Mouse (Mus musculus): ENCODE data around the gene Lhpp. TPM values are rescaled to one million over a fixed set of nuclear protein-coding genes. Genes with fewer than 3 reads are reported as not detected.

The Lhpp gene
- polyA plus RNA-seq, 1 experiment from 2014 or later, result 16.8 TPM

DNA sequence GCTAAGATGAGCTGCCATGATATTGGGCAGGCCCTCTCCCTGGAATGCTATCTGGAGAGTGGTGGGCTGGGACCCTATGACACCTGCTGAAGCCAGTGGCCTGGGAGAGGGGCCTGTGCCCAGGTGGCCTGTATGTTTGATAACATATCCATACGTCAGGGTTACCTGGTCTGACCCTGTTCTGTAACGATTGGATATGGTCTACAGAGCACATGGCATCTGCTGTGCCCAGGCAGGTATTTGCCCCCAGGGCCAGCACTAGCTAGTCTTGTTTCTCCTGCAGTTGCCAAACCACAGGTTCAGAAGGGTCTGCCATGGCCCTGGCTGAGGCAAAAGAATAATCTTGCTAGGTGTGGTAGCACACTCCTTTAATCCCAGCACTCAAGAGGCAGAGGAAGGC lies 83.1 kb downstream of the Lhpp start:
- H3K4me1 ChIP-seq (replicated peaks; ENCODE audit: insufficient read depth, low read length), result no peaks in the 10 kb centered on the region; the same call in 1 of the 2 replicates
- no peak overlapping the region for H3K4me2 ChIP-seq (ENCODE audit: low read length)
- peak; percentile 67; the same call in 1 of the 2 replicates for ATAC-seq (replicated peaks; ENCODE audit: low FRiP score, low read depth)
- no peak for TF ChIP-seq CTCF (IDR thresholded peaks at IDR 0.05; ENCODE audit: low read depth)
- DNase-seq (ENCODE audit: low spot score), result no peak
- H3K4me3 ChIP-seq (replicated peaks; ENCODE audit: low read depth, low read length), result no peak overlapping the region
- 64% methylated on average over 2 of the region's 2 CpGs for WGBS
- no peaks in the 10 kb centered on the region for H3K36me3 ChIP-seq (ENCODE audit: insufficient read depth, low read length)
- H3K27ac ChIP-seq, result peak overlapping the region; percentile 50; the same call in 1 of the 2 replicates
- H3K9ac ChIP-seq (ENCODE audit: low read depth, low read length), result no peak overlapping the region
- H3K27me3 ChIP-seq (ENCODE audit: insufficient read depth, low read length), result no peaks in the 10 kb centered on the region
- H3K9me3 ChIP-seq (replicated peaks; ENCODE audit: low read length), result no peaks in the 10 kb centered on the region

DNA sequence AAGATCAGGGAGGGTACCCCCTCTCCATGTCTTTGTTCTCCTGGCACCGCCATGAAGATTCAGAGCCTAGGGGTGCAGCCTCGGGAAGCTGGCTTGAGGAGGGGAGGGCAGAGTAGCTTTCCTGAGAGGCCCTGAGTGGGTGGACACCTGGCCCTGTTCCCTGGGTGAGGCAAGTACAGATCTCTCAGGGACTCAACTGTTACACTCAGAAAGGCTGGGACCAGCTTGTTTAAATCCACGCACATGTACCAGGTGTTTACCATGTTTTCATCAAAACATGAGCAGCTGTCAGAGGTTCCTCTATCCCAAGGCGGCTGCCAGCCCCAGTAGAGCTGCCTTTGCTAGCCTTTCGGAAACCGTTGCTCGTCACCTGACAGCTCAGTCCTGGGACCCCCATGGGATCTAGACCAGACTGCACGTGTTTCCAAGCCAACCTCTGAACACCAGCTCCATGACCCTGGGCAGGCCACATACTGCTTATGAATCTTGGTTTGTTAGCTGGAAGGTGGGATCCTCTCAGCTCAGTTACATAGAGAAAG lies 86.9 kb downstream of the Lhpp start:
- Histone ChIP-seq H3K36me3 (ENCODE audit: insufficient read depth, low read length) (no peaks in the 10 kb centered on the region), H3K4me3 (replicated peaks; ENCODE audit: low read depth, low read length) (no peak overlapping the region), H3K4me1 (replicated peaks; ENCODE audit: insufficient read depth, low read length) (no peaks in the 10 kb centered on the region; the same call in 1 of the 2 replicates), H3K4me2 (ENCODE audit: low read length) (no peak overlapping the region), H3K9me3 (replicated peaks; ENCODE audit: low read length) (no peaks in the 10 kb centered on the region), H3K27me3 (ENCODE audit: insufficient read depth, low read length) (no peaks in the 10 kb centered on the region), H3K27ac (no peak overlapping the region), H3K9ac (ENCODE audit: low read depth, low read length) (no peak overlapping the region)
- TF ChIP-seq CTCF (IDR thresholded peaks at IDR 0.05; ENCODE audit: low read depth), result no peak
- 84% methylated on average over 8 of the region's 8 CpGs for WGBS
- ATAC-seq (replicated peaks; ENCODE audit: low FRiP score, low read depth) (no peak), DNase-seq (ENCODE audit: low spot score) (no peak)

GRCm38 (mm10) chr7:132698737-132699136 lies 88.3 kb downstream of the Lhpp start:
- ATAC-seq (replicated peaks; ENCODE audit: low FRiP score, low read depth) (no peak), DNase-seq (ENCODE audit: low spot score) (no peak)
- TF ChIP-seq CTCF (IDR thresholded peaks at IDR 0.05; ENCODE audit: low read depth), result no peak
- Histone ChIP-seq H3K4me2 (ENCODE audit: low read length) (no peak overlapping the region), H3K9ac (ENCODE audit: low read depth, low read length) (no peak overlapping the region), H3K4me3 (replicated peaks; ENCODE audit: low read depth, low read length) (no peak overlapping the region), H3K27ac (no peak overlapping the region), H3K4me1 (replicated peaks; ENCODE audit: insufficient read depth, low read length) (no peaks in the 10 kb centered on the region), H3K9me3 (replicated peaks; ENCODE audit: low read length) (no peaks in the 10 kb centered on the region), H3K27me3 (ENCODE audit: insufficient read depth, low read length) (no peaks in the 10 kb centered on the region), H3K36me3 (ENCODE audit: insufficient read depth, low read length) (no peaks in the 10 kb centered on the region)
- 74% methylated on average over 4 of the region's 4 CpGs for WGBS

DNA sequence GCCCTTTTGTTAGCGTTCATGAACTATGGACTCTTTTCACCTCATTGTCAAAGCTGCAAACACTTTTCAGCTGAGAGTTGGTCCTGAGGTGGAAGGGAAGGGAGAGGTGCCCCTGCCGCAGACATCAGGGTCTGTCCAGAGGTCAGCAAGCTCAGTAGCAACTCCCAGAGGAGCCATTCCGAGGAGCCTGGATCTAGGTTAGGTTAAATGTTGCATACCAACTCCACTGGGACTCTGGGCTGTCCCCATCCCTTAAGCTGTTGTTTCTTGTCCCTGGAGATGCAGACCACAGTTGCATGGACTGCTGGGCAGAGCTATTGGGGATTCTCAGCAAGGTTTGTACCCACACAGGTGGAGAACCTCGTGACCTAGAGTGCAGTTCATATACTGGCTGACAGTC lies 88.7 kb downstream of the Lhpp start:
- Histone ChIP-seq H3K9ac (ENCODE audit: low read depth, low read length) (no peak overlapping the region), H3K4me3 (replicated peaks; ENCODE audit: low read depth, low read length) (no peak overlapping the region), H3K4me1 (replicated peaks; ENCODE audit: insufficient read depth, low read length) (no peaks in the 10 kb centered on the region), H3K27me3 (ENCODE audit: insufficient read depth, low read length) (no peaks in the 10 kb centered on the region), H3K9me3 (replicated peaks; ENCODE audit: low read length) (no peaks in the 10 kb centered on the region), H3K4me2 (ENCODE audit: low read length) (no peak overlapping the region), H3K27ac (no peak overlapping the region), H3K36me3 (ENCODE audit: insufficient read depth, low read length) (no peaks in the 10 kb centered on the region)
- no peak for DNase-seq (ENCODE audit: low spot score)
- WGBS, result 61% methylated on average over 4 of the region's 4 CpGs
- no peak for TF ChIP-seq CTCF (IDR thresholded peaks at IDR 0.05; ENCODE audit: low read depth)
- no peak for ATAC-seq (replicated peaks; ENCODE audit: low FRiP score, low read depth)

DNA sequence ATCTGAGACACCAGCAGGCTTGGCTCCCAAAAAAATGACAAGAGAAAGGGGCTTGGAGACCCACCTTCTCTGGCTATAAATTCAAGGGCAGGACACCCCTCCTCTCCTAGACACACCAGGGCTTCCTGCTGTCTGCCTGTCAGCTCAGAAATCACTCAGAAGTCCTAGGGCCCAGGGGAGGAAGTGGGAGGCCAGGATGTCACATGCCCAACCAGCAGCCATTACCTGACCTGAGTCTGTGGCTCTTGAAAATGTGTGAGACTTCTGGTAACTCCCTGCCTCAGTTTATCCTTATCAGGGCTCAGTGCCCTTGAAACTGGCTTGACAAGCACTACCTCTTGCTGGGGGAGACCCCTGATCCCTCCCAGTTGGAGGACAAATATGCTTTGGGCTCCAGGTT lies 89.2 kb downstream of the Lhpp start:
- no peaks in the 10 kb centered on the region for H3K9me3 ChIP-seq (replicated peaks; ENCODE audit: low read length)
- no peak overlapping the region for H3K4me3 ChIP-seq (replicated peaks; ENCODE audit: low read depth, low read length)
- H3K4me2 ChIP-seq (ENCODE audit: low read length), result no peak overlapping the region
- no peak overlapping the region for H3K9ac ChIP-seq (ENCODE audit: low read depth, low read length)
- H3K27ac ChIP-seq, result no peak overlapping the region
- ATAC-seq (replicated peaks; ENCODE audit: low FRiP score, low read depth), result no peak
- no peaks in the 10 kb centered on the region for H3K27me3 ChIP-seq (ENCODE audit: insufficient read depth, low read length)
- no peaks in the 10 kb centered on the region for H3K4me1 ChIP-seq (replicated peaks; ENCODE audit: insufficient read depth, low read length)
- no peaks in the 10 kb centered on the region for H3K36me3 ChIP-seq (ENCODE audit: insufficient read depth, low read length)
- TF ChIP-seq CTCF (IDR thresholded peaks at IDR 0.05; ENCODE audit: low read depth), result no peak
- DNase-seq (ENCODE audit: low spot score), result no peak

- Histone ChIP-seq H3K4me1 (replicated peaks; ENCODE audit: insufficient read depth, low read length) (no peaks in the 10 kb centered on the region), H3K9ac (ENCODE audit: low read depth, low read length) (no peak overlapping the region), H3K4me2 (ENCODE audit: low read length) (no peak overlapping the region), H3K9me3 (replicated peaks; ENCODE audit: low read length) (no peaks in the 10 kb centered on the region), H3K27ac (no peak overlapping the region), H3K27me3 (ENCODE audit: insufficient read depth, low read length) (no peaks in the 10 kb centered on the region), H3K4me3 (replicated peaks; ENCODE audit: low read depth, low read length) (no peak overlapping the region), H3K36me3 (ENCODE audit: insufficient read depth, low read length) (no peaks in the 10 kb centered on the region)
- no peak for TF ChIP-seq CTCF (IDR thresholded peaks at IDR 0.05; ENCODE audit: low read depth)
- WGBS, result 76% methylated on average over 4 of the region's 4 CpGs
- no peak for ATAC-seq (replicated peaks; ENCODE audit: low FRiP score, low read depth)
- DNase-seq (ENCODE audit: low spot score), result no peak
Observed at GRCm38 (mm10) chr7:132700107-132700506, 89.7 kb downstream of the Lhpp start.

- no peaks in the 10 kb centered on the region for H3K4me1 ChIP-seq (replicated peaks; ENCODE audit: insufficient read depth, low read length)
- no peaks in the 10 kb centered on the region for H3K27me3 ChIP-seq (ENCODE audit: insufficient read depth, low read length)
- TF ChIP-seq CTCF (IDR thresholded peaks at IDR 0.05; ENCODE audit: low read depth), result no peak
- no peak for ATAC-seq (replicated peaks; ENCODE audit: low FRiP score, low read depth)
- no peaks in the 10 kb centered on the region for H3K9me3 ChIP-seq (replicated peaks; ENCODE audit: low read length)
- DNase-seq (ENCODE audit: low spot score), result no peak
- no peak overlapping the region for H3K27ac ChIP-seq
- H3K4me2 ChIP-seq (ENCODE audit: low read length), result no peak overlapping the region
- WGBS, result 79% methylated on average over 3 of the region's 3 CpGs
- H3K9ac ChIP-seq (ENCODE audit: low read depth, low read length), result no peak overlapping the region
- no peaks in the 10 kb centered on the region for H3K36me3 ChIP-seq (ENCODE audit: insufficient read depth, low read length)
- H3K4me3 ChIP-seq (replicated peaks; ENCODE audit: low read depth, low read length), result no peak overlapping the region
Observed at GRCm38 (mm10) chr7:132701412-132701811, 91.0 kb downstream of the Lhpp start.
